Mouse (Mus musculus) forebrain, postnatal 0 days (tissue): ENCODE measurements around the gene Pitpnb. TPM values are rescaled to one million over a fixed set of nuclear protein-coding genes. Genes with fewer than 3 reads are reported as not detected.

ENCODE experiments used
- ATAC-seq: fragments of 200-750 bp; cut with Nextera tagmentation; 2 replicates; pipeline ENCODE4 v1.8.0; 2017; ENCODE audit warnings: mild to moderate bottlenecking, moderate library complexity
- DNase-seq: peaks from one replicate; pipeline ENCODE4 v3.0.0-alpha.2; 2015
- H3K27ac ChIP-seq: fragments of 300-500 bp; sonication (generic); 2 replicates; pipeline ENCODE4 v1.5.1; 2014; ENCODE audit warnings: low read depth, mild to moderate bottlenecking, antibody characterized with exemption, low read length, moderate library complexity, mixed read lengths
- H3K27me3 ChIP-seq: fragments of 300-500 bp; sonication (generic); 2 replicates; pipeline ENCODE4 v1.6.1; 2014; ENCODE audit warnings: mild to moderate bottlenecking, low read length, mixed read lengths; ENCODE audit not compliant: insufficient read depth
- H3K36me3 ChIP-seq: fragments of 300-500 bp; sonication (generic); 2 replicates; pipeline ENCODE4 v1.6.1; 2014; ENCODE audit warnings: mild to moderate bottlenecking, moderate library complexity; ENCODE audit not compliant: insufficient read depth
- H3K4me1 ChIP-seq: fragments of 300-500 bp; sonication (generic); 2 replicates; pipeline ENCODE4 v1.6.1; 2014; ENCODE audit warnings: antibody characterized with exemption; ENCODE audit not compliant: insufficient read depth
- H3K4me2 ChIP-seq: fragments of 300-500 bp; sonication (generic); 2 replicates; pipeline ENCODE4 v1.6.1; 2014; ENCODE audit warnings: low read depth, mild to moderate bottlenecking, moderate library complexity
- H3K4me3 ChIP-seq: fragments of 300-500 bp; sonication (generic); 2 replicates; pipeline ENCODE4 v1.5.1; 2014; ENCODE audit warnings: low read depth, low read length, mixed read lengths
- H3K9ac ChIP-seq: fragments of 300-500 bp; sonication (generic); 2 replicates; pipeline ENCODE4 v1.6.1; 2014; ENCODE audit warnings: mild to moderate bottlenecking
- H3K9me3 ChIP-seq: fragments of 300-500 bp; sonication (generic); 2 replicates; pipeline ENCODE4 v1.6.1; 2016; ENCODE audit warnings: low read length
- CTCF ChIP-seq: sonication (generic); IDR thresholded peaks from 2 replicates; pipeline ENCODE4 v1.5.1; 2016; ENCODE audit warnings: antibody characterized with exemption, control low read depth, low read depth
- WGBS: fragments of 180-500 bp; shearing (Covaris S2); extraction: QIAGEN DNeasy Blood & Tissue Kit; methylation state at CpG from one replicate; pipeline ENCODE4 v1.1.7; 2014; 5-methylcytosine and 5-hydroxymethylcytosine counted together
- polyA plus RNA-seq: library from polyadenylated mRNA; unstranded; fragments of >200 nt; fragmentation: Nextera tagmentation; extraction: Ambion mirVana; gene quantifications from 2 replicates; pipeline ENCODE4 v1.2.1, GENCODE M21; 2015
- total RNA-seq: library from RNA; depleted of rRNA; stranded (reverse); fragments of >200 nt; gene quantifications from 2 replicates; pipeline ENCODE4 v1.2.3, GENCODE M21; 2014

Gene Pitpnb
- total and polyA plus RNA-seq, 2 experiments from 2014 or later, result 11.2 to 93.0 TPM

DNA sequence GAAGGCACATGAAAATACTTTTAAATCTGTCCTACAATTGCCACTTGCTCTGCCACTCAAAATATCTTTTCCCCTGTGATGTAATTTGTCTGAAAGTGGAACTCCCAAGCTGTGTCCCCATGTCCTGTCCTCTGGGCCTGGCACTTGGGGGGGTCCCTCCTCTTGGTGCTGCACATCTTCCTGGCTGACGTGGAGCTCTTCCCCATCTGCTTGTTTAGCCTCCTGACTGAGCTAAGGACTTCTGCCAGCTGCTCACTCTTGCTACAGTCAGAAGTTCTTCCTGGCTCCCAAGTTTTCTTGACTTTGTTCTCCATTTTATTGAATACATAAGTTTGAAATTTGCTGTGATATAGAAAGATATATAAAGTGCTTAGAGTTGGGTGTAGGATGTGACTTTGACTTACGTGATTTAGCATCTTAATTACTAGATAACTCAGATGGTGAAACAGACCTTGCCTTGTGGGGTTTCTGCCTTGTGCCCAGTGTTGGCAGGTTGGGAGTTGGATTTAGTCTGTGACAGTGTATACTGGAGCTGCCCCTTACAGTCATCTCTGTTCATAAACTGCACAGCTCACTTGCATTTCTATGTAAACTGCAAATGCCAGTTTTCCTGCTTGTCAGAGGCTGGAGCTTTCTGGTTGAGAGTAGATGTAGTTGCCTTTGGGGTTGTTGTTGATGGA is 14.3 kb downstream of the Pitpnb start:
- Histone ChIP-seq H3K9me3 (no peaks in the 10 kb centered on the region), H3K9ac (no peak overlapping the region), H3K36me3 (peaks cover 64% of the 10 kb centered on the region), H3K4me3 (no peak overlapping the region), H3K4me2 (no peak overlapping the region), H3K4me1 (no peaks in the 10 kb centered on the region), H3K27ac (no peak overlapping the region), H3K27me3 (no peaks in the 10 kb centered on the region)
- 56% methylated on average over 2 of the region's 2 CpGs for WGBS
- TF ChIP-seq CTCF, result no peak
- no peak for ATAC-seq
- DNase-seq, result no peak

GRCm38 (mm10) chr5:111356811-111357617 is 26.5 kb downstream of the Pitpnb start:
- Histone ChIP-seq H3K36me3 (peaks cover 41% of the 10 kb centered on the region), H3K27me3 (no peaks in the 10 kb centered on the region), H3K4me2 (no peak overlapping the region), H3K4me3 (no peak overlapping the region), H3K4me1 (no peaks in the 10 kb centered on the region), H3K9me3 (no peaks in the 10 kb centered on the region), H3K27ac (no peak overlapping the region), H3K9ac (no peak overlapping the region)
- no peak for TF ChIP-seq CTCF
- WGBS, result 95% methylated on average over 12 of the region's 12 CpGs
- DNase-seq, result no peak
- ATAC-seq, result no peak

GRCm38 (mm10) chr5:111360546-111360945 is 30.0 kb downstream of the Pitpnb start:
- Histone ChIP-seq H3K4me3 (no peak overlapping the region), H3K9ac (no peak overlapping the region), H3K9me3 (no peaks in the 10 kb centered on the region), H3K4me1 (no peaks in the 10 kb centered on the region), H3K27ac (no peak overlapping the region), H3K27me3 (no peaks in the 10 kb centered on the region), H3K36me3 (peaks cover 41% of the 10 kb centered on the region), H3K4me2 (no peak overlapping the region)
- no peak for ATAC-seq
- peak; percentile 67 for TF ChIP-seq CTCF
- DNase-seq, result peak; percentile 59
- 67% methylated on average over 5 of the region's 5 CpGs for WGBS

GRCm38 (mm10) chr5:111361058-111361457 is 30.5 kb downstream of the Pitpnb start:
- 84% methylated on average over 8 of the region's 8 CpGs for whole genome bisulfite sequencing

DNA sequence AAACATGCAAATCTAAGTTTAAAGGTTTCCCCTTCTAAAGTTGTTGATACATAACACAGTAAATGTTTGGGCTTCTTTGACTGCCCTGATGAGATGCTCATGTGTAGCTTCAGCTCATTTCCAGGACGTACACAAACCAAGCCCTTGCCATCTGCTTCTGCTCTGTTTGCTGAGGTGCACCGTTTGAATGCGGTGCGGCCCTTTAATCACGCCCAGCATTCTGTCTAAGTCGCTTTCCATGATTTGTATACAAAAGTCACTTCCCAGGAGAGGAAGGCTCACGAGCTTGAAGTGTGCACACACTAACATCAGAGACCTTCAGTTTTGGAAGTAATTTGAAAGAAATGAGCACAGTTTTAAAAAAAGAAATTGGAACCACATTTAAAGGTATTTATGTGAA is 31.3 kb downstream of the Pitpnb start:
- ATAC-seq (no peak), DNase-seq (no peak)
- WGBS, result 62% methylated on average over 7 of the region's 7 CpGs
- H3K27me3 ChIP-seq, result no peaks in the 10 kb centered on the region
- H3K4me1 ChIP-seq, result 0 out of 2 replicates have a peak, but pooled peaks cover 4% of the 10 kb centered on the region
- H3K27ac ChIP-seq, result no peak overlapping the region
- no peaks in the 10 kb centered on the region for H3K9me3 ChIP-seq
- H3K4me2 ChIP-seq, result no peak overlapping the region
- peaks cover 33% of the 10 kb centered on the region for H3K36me3 ChIP-seq
- H3K4me3 ChIP-seq, result no peak overlapping the region
- TF ChIP-seq CTCF, result no peak
- no peak overlapping the region for H3K9ac ChIP-seq

More at GRCm38 (mm10) chr5:111361058-111361457, 30.5 kb downstream of the Pitpnb start:
- H3K4me3 ChIP-seq, result no peak overlapping the region
- H3K9ac ChIP-seq, result no peak overlapping the region
- peaks cover 38% of the 10 kb centered on the region for H3K36me3 ChIP-seq
- H3K4me2 ChIP-seq, result no peak overlapping the region
- DNase-seq (no peak), ATAC-seq (no peak)
- H3K27me3 ChIP-seq, result no peaks in the 10 kb centered on the region
- no peaks in the 10 kb centered on the region for H3K9me3 ChIP-seq
- no peaks in the 10 kb centered on the region for H3K4me1 ChIP-seq
- no peak overlapping the region for H3K27ac ChIP-seq
- TF ChIP-seq CTCF, result no peak

DNA sequence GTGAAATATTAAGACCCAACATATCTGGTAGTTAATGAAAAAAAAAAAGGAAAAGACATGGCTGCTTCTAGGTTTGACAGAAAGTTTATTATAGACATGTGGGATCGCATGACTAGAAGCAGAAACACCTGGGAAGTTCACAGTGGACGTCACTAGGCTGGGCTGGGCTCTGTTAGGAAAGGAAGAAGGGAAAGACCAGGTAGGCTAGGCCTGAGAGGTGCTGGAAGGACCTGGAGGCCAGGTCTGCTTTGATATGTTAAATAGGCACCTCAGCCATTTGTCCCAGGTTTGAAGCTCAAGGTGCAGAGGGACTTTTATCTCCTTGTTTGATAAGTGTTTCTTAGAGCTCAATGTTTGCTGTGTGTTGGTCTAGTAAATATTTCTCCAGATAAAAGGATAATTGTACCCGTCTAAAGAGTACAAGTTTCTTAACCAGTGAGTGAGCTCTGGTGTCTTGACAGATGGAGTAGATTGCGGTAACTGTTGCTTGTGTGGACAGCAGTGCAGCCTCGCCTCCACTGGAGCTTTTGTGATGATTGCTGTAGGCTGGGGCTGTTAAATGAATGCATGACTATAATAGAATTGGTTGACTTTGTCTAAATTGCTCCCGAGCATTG is 33.0 kb downstream of the Pitpnb start:
- Histone ChIP-seq H3K36me3 (peaks cover 24% of the 10 kb centered on the region), H3K4me3 (no peak overlapping the region), H3K27me3 (no peaks in the 10 kb centered on the region), H3K4me2 (no peak overlapping the region), H3K9ac (no peak overlapping the region), H3K27ac (no peak overlapping the region), H3K4me1 (peaks cover 11% of the 10 kb centered on the region), H3K9me3 (no peaks in the 10 kb centered on the region)
- no peak for TF ChIP-seq CTCF
- ATAC-seq (no peak), DNase-seq (no peak)
- 57% methylated on average over 6 of the region's 6 CpGs for WGBS

DNA sequence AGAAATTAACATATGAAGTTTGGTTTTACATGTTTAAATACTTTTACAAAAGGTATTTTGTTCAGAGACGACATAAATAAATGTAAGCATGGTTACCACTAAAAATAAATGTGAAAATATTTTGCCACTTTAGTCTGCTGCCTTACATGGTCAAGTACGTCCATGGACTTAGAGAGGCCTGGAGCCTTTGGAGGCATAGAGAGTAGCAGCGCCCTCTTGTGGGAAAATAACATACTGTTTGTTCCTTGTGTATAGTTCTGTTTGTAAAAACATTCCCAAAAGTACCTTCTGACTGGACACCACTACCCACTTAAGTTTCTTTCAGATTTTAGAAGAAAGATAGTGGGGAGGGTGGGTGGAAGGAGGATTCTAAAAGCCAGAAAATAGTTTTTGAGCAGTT is 34.0 kb downstream of the Pitpnb start:
- peak; percentile 78 for DNase-seq
- Histone ChIP-seq H3K4me2 (no peak overlapping the region), H3K9ac (no peak overlapping the region), H3K4me3 (no peak overlapping the region), H3K27me3 (no peaks in the 10 kb centered on the region), H3K4me1 (peaks cover 11% of the 10 kb centered on the region), H3K27ac (no peak overlapping the region), H3K36me3 (peaks cover 19% of the 10 kb centered on the region), H3K9me3 (no peaks in the 10 kb centered on the region)
- peak; percentile 70 for TF ChIP-seq CTCF
- ATAC-seq, result no peak
- 35% methylated on average over 3 of the region's 3 CpGs for WGBS
